Mouse (Mus musculus): ENCODE results near the gene Nampt. TPM values are rescaled to one million over a fixed set of nuclear protein-coding genes. Genes with fewer than 3 reads are reported as not detected.

The Nampt gene
- polyA plus RNA-seq, 1 experiment from 2014 or later = 28.1 TPM

- ATAC-seq (ENCODE audit: low read depth) = no peak
- no peaks in the 10 kb centered on the region for H3K4me1 ChIP-seq (replicated peaks; ENCODE audit: control insufficient read depth, insufficient read depth, low read length)
- 84% methylated on average over 3 of the region's 3 CpGs for WGBS
- no peak overlapping the region for H3K27ac ChIP-seq (ENCODE audit: low read length)
- no peaks in the 10 kb centered on the region for H3K36me3 ChIP-seq (ENCODE audit: control insufficient read depth, insufficient read depth, low read length)
- H3K4me2 ChIP-seq (ENCODE audit: low read depth, low read length) = no peak overlapping the region
- H3K9ac ChIP-seq (ENCODE audit: low read length) = no peak overlapping the region
- H3K9me3 ChIP-seq (ENCODE audit: control insufficient read depth, low read length) = no peaks in the 10 kb centered on the region
- no peaks in the 10 kb centered on the region for H3K27me3 ChIP-seq (ENCODE audit: control insufficient read depth, insufficient read depth, low read depth, low read length)
- H3K4me3 ChIP-seq (ENCODE audit: low read length) = no peak overlapping the region
These were observed 81.7 kb downstream of the Nampt start for GRCm38 (mm10) chr12:32901005-32901404.

Other genes starting within 250 kb of the Nampt start
- gene Sypl, start 134.3 kb downstream of the Nampt start, polyA plus RNA-seq (2015; fragmentation: Nextera tagmentation; extraction: Ambion mirVana) = 181 and 182 TPM in 2 replicates